Mouse (Mus musculus) forebrain, embryonic 16.5 days (tissue): ENCODE measurements at regions not wholly inside any gene's neighbourhood (a gene's known extent, or its start where the extent isn't known, plus 50 kb on each side); places are given as distances from the start of the nearest gene placed in this dataset.

Experiments
- ATAC-seq: fragments of 200-750 bp; cut with Nextera tagmentation; 2 replicates; pipeline ENCODE4 v1.8.0; 2017; ENCODE audit warnings: mild to moderate bottlenecking, moderate library complexity
- H3K27ac ChIP-seq: fragments of 300-500 bp; sonication (generic); 2 replicates; pipeline ENCODE4 v1.5.1; 2014; ENCODE audit warnings: low read length, control low read depth
- H3K27me3 ChIP-seq: fragments of 300-500 bp; sonication (generic); replicated peaks from 2 replicates; pipeline ENCODE4 v1.6.1; 2014; ENCODE audit warnings: low read length; ENCODE audit not compliant: control insufficient read depth, insufficient read depth
- H3K36me3 ChIP-seq: fragments of 300-500 bp; sonication (generic); 2 replicates; pipeline ENCODE4 v1.6.1; 2014; ENCODE audit not compliant: control insufficient read depth, insufficient read depth
- H3K4me1 ChIP-seq: fragments of 300-500 bp; sonication (generic); replicated peaks from 2 replicates; pipeline ENCODE4 v1.6.1; 2014; ENCODE audit warnings: low read length; ENCODE audit not compliant: control insufficient read depth, insufficient read depth
- H3K4me2 ChIP-seq: fragments of 300-500 bp; sonication (generic); 2 replicates; pipeline ENCODE4 v1.6.1; 2014; ENCODE audit warnings: mild to moderate bottlenecking, low read length, control low read depth
- H3K4me3 ChIP-seq: fragments of 300-500 bp; sonication (generic); replicated peaks from 2 replicates; pipeline ENCODE4 v1.5.1; 2014; ENCODE audit warnings: mild to moderate bottlenecking, low read length, control low read depth
- H3K9ac ChIP-seq: fragments of 300-500 bp; sonication (generic); replicated peaks from 2 replicates; pipeline ENCODE4 v1.6.1; 2014; ENCODE audit warnings: low read depth, low read length, control low read depth
- H3K9me3 ChIP-seq: fragments of 300-500 bp; sonication (generic); 2 replicates; pipeline ENCODE4 v1.6.1; 2016; ENCODE audit warnings: low read length; ENCODE audit not compliant: control insufficient read depth
- WGBS: fragments of 180-500 bp; shearing (Covaris S2); extraction: QIAGEN DNeasy Blood & Tissue Kit; methylation state at CpG from one replicate; pipeline ENCODE4 v1.1.7; 2014; 5-methylcytosine and 5-hydroxymethylcytosine counted together

- no peak overlapping the region for H3K4me3 ChIP-seq
Observed at GRCm38 (mm10) chr19:33048754-33049442, 291.6 kb downstream of the Pten start.

DNA sequence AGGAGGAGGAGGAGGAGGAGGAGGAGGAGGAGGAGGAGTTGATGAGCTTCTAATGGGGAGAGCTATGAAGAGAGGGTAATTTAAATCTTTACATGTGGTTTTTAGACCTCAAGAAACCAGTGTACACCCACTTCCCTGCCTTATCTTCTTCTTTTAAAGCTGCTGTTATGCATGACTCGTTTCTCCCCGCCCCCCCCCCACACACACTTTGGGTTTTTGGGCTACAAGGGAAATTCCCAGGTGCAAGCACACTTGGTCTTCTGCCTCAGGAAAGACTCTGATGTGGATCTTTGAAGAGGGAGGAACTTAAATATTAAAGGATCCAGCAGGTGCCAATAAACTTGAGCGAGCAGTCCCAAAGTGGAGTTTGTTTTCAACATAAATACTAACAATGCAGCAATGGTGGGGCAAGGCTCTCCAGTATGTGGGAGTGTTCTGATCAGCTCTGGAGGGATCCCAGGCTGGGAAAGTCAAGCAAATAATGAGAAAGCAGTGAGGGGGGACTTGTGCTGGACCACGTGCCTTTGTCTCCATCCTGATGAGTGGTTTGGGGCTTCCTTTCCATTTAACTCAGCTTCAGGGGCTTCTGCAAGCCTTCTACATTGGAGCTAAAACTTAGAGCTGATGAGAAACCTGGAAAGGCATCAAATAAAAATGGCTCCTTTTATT, 296.0 kb downstream of the Pten start:
- Histone ChIP-seq H3K27ac (no peak overlapping the region), H3K9me3 (no peaks in the 10 kb centered on the region), H3K36me3 (no peaks in the 10 kb centered on the region), H3K4me3 (no peak overlapping the region), H3K4me2 (no peak overlapping the region), H3K4me1 (no peaks in the 10 kb centered on the region), H3K27me3 (no peaks in the 10 kb centered on the region), H3K9ac (no peak overlapping the region)
- no peak for ATAC-seq
- WGBS: 61% methylated on average over 4 of the region's 4 CpGs

More at GRCm38 (mm10) chr19:33048754-33049442, 291.6 kb downstream of the Pten start:
- H3K36me3 ChIP-seq: no peaks in the 10 kb centered on the region
- WGBS: 47% methylated on average over 9 of the region's 9 CpGs
- H3K27ac ChIP-seq: no peak overlapping the region
- no peak overlapping the region for H3K4me2 ChIP-seq
- no peak overlapping the region for H3K9ac ChIP-seq
- no peaks in the 10 kb centered on the region for H3K9me3 ChIP-seq
- no peaks in the 10 kb centered on the region for H3K4me1 ChIP-seq
- H3K27me3 ChIP-seq: no peaks in the 10 kb centered on the region
- no peak for ATAC-seq

DNA sequence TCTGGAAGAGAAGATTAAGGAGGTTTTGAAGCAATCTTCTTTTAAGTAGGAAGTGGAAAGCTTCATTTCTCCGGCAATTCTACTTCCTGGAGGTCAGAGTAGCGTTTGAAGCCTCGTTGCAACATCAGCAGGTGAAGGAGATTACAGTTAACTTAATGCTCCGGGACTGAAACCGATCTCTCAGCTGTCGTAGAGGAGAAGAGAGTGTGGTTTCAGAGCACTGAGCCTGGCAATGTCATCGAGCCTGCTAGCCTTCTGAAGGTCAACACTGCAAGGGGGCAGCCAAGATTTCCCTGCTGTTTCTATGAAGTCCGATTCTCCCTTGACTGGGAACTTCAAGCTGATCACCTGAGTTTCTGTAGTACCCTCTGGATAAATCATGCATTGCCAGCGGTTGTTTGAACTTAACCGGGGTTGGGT, 299.1 kb downstream of the Pten start:
- Histone ChIP-seq H3K9ac (no peak overlapping the region), H3K27ac (no peak overlapping the region), H3K4me3 (no peak overlapping the region), H3K4me1 (no peaks in the 10 kb centered on the region), H3K27me3 (no peaks in the 10 kb centered on the region), H3K4me2 (no peak overlapping the region), H3K36me3 (no peaks in the 10 kb centered on the region), H3K9me3 (no peaks in the 10 kb centered on the region)
- WGBS: 72% methylated on average over 10 of the region's 10 CpGs
- ATAC-seq: no peak

DNA sequence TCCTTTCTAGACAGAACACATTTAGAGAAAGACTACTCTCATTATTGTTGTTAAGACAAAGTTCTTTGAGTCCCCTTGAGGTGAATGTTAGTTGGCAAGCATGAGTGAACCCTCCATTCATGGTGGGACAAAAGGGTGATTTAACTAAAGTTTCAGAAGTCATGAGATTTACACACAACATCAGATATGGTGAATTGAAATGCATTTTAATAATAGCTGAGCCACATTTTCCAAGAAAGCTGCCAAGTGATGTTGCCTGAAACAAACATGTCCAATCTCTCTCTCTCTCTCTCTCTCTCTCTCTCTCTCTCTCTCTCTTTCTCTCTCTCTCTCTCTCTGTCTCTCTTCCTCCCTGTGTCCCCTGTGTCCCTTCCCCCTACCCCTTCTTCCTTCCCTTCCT, 303.7 kb downstream of the Pten start:
- Histone ChIP-seq H3K4me2 (no peak overlapping the region), H3K4me1 (no peaks in the 10 kb centered on the region), H3K27ac (no peak overlapping the region), H3K9ac (no peak overlapping the region), H3K36me3 (no peaks in the 10 kb centered on the region), H3K27me3 (no peaks in the 10 kb centered on the region), H3K9me3 (no peaks in the 10 kb centered on the region), H3K4me3 (no peak overlapping the region)
- ATAC-seq: no peak

DNA sequence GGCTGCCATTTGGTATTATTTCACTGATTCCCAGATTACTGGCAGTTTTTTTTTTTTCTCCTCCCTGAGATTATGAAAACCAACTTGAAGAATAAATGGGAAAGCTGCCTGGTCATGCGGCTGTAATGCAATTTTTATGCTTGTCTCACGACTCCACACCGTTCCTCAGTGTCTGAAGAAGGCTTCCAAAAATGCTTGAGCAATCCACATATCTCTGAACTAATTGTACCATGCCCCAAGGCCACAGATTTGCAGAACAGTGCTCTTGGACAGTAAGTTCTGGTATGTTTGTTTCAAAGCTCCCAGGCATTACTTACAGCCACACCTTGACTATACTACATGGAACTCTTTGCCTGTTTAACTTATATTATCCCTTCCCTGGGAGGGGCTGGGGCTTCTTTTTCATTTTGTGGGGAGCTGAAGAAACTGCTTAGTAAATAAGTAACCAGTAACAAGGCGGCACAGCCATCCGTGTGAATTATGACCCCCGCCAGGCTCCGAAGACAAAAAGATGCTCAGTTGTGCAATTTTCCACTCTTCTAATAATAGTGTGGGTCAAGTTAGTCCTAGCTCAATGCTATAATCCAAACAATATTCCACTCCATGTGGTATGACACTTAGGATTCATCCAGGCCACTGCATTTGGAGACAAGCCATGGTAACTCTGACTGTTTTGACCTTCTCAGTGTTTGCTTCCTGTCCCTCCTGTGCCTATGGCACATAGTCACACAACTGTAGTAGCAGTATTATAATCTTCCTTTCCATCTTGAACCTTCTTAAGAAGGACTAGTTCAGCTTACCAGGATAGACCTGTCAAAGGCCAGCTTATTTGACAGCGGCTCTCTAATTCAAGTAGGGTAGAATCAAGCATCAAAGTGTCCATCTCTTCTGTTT, 305.1 kb downstream of the Pten start:
- Histone ChIP-seq H3K9ac (no peak overlapping the region), H3K9me3 (no peaks in the 10 kb centered on the region), H3K4me1 (no peaks in the 10 kb centered on the region), H3K4me3 (no peak overlapping the region), H3K27ac (no peak overlapping the region), H3K4me2 (no peak overlapping the region), H3K27me3 (no peaks in the 10 kb centered on the region), H3K36me3 (no peaks in the 10 kb centered on the region)
- 86% methylated on average over 8 of the region's 8 CpGs for WGBS
- no peak for ATAC-seq

- no peaks in the 10 kb centered on the region for H3K4me1 ChIP-seq
- WGBS: 70% methylated on average over 19 of the region's 19 CpGs
- no peak overlapping the region for H3K4me3 ChIP-seq
- H3K27ac ChIP-seq: no peak overlapping the region
- H3K9me3 ChIP-seq: no peaks in the 10 kb centered on the region
- H3K9ac ChIP-seq: no peak overlapping the region
- no peaks in the 10 kb centered on the region for H3K36me3 ChIP-seq
- H3K4me2 ChIP-seq: no peak overlapping the region
- ATAC-seq: no peak
- no peaks in the 10 kb centered on the region for H3K27me3 ChIP-seq
Observed at GRCm38 (mm10) chr19:33065274-33066200, 308.2 kb downstream of the Pten start.

GRCm38 (mm10) chr19:33068351-33068955, 311.2 kb downstream of the Pten start:
- 0 out of 2 replicates have a peak, but pooled peaks have one; percentile 45 for ATAC-seq
- H3K9ac ChIP-seq: no peak overlapping the region
- H3K9me3 ChIP-seq: no peaks in the 10 kb centered on the region
- no peak overlapping the region for H3K4me3 ChIP-seq
- H3K36me3 ChIP-seq: no peaks in the 10 kb centered on the region
- no peak overlapping the region for H3K27ac ChIP-seq
- no peaks in the 10 kb centered on the region for H3K4me1 ChIP-seq
- WGBS: 69% methylated on average over 11 of the region's 11 CpGs
- no peak overlapping the region for H3K4me2 ChIP-seq
- no peaks in the 10 kb centered on the region for H3K27me3 ChIP-seq

DNA sequence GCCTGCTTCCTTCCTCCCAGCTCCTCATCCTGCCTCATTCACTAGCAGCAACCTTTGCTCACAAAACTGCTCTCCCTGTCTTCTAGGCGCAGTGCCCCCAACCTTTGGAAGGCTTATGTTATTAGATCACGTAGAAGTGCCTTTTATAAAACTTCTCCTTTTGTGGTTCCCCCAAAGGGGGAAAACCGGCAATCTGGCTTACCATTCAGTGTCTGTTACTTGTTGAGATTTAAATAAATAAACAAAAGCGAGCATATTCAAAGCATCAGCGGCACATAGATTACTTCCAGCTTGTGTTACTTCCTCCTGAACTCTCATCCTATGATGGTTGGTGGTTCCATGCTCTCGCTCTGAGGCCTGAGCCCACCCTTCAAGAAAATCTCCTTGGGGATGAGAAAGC, 312.5 kb downstream of the Pten start:
- no peak overlapping the region for H3K27ac ChIP-seq
- WGBS: 70% methylated on average over 6 of the region's 6 CpGs
- no peak overlapping the region for H3K4me3 ChIP-seq

More for the DNA sequence above, 312.5 kb downstream of the Pten start:
- Histone ChIP-seq H3K9me3 (no peaks in the 10 kb centered on the region), H3K4me1 (no peaks in the 10 kb centered on the region), H3K4me2 (no peak overlapping the region), H3K27me3 (no peaks in the 10 kb centered on the region), H3K36me3 (no peaks in the 10 kb centered on the region), H3K9ac (no peak overlapping the region)
- no peak for ATAC-seq
